Mouse (Mus musculus): ENCODE measurements around the gene Gtf2a1l.

DNA sequence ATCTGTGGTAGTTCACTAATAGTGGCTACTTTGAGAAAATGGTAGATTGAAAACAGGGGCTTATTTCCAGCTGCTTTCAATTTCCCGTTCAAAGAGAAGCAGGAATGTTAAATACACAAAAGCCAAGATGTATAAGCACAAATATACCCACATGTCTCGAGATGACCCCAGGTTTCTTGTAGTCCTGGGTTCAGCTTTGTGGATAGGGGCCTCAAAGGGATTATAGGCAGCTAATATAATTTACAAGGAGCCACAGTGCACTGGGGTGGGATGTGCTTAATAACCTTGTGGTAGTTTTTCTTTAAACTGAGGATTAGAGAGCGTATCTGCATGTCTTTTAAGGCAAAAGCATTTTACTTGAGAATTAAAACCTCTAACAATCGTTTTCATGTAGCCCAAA lies 2.3 kb downstream of the Gtf2a1l start:
- TF ChIP-seq CTCF (IDR thresholded peaks at IDR 0.05; ENCODE audit: insufficient read depth, low read length) (no peak), POLR2A (IDR thresholded peaks at IDR 0.05; ENCODE audit: borderline replicate concordance, extremely low read depth, low read depth, low read length) (no peak)
